Mouse (Mus musculus) olfactory bulb, adult 2 months (tissue): Measurements from ENCODE around the gene Atg9a.

ENCODE experiments used
- CTCF ChIP-seq: fragments of 200-500 bp; IDR thresholded peaks from 2 replicates; pipeline ENCODE4 v1.5.1; 2012; ENCODE audit warnings: low read depth, mild to moderate bottlenecking, low read length, moderate library complexity; ENCODE audit not compliant: insufficient read depth
- POLR2A ChIP-seq: fragments of 200-500 bp; IDR thresholded peaks from 2 replicates; pipeline ENCODE4 v1.6.1; 2012; ENCODE audit warnings: mild to moderate bottlenecking, low read depth, low read length, moderate library complexity; ENCODE audit not compliant: insufficient read depth

DNA sequence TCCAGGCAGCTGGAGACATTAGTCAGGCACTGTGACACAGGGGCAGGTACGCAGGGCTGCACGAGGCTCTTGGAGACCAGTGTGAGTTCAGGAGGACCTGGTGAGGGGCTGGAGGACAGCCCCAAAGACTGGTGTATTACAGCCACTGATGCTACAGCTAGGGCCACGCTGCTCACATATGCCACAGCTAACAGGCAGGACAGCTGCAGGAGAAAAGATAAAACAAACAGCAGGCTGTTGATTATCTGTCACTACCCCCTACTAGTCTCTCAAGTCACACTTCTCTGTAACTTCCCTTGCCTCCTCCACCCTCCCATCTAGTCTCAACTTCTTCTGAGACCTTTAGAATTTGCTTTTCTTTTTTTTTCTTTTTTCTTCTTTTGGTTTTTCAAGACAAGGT is 55.3 kb downstream of the Atg9a start:
- TF ChIP-seq POLR2A (no peak), CTCF (no peak)
